Mouse (Mus musculus): ENCODE measurements around the gene Dscaml1. TPM values are rescaled to one million over a fixed set of nuclear protein-coding genes. Genes with fewer than 3 reads are reported as not detected.

Gene Dscaml1
- total RNA-seq, 2 experiments from 2014 or later = not detected

- no peak for DNase-seq (ENCODE audit: low spot score)
- intact Hi-C loops (cut with DNase I) = no loop called here
Measured at GRCm38 (mm10) chr9:45657172-45658062, 231.0 kb downstream of the Dscaml1 start.

DNA sequence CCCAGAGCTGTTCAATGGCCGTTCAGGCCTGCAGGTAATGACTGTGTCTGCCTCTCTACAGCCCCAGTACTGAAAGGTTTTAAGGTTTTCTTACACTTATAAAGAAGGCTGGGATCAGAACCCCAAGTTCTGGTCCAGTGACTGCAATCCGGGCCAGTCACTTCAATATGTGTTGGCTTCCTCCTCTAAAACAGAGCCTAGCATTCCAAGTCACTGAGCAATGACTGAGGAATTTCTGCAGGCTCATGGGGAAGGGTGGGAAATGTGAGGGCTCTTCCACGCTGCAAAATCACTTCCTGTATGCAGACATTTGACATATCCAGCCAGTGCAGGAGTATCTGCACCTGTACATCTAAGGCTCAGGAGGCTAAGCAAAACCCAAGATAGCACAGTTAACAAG, 233.8 kb downstream of the Dscaml1 start:
- intact Hi-C loops (cut with DNase I) = no loop called here
- no peak for DNase-seq (ENCODE audit: low spot score)

DNA sequence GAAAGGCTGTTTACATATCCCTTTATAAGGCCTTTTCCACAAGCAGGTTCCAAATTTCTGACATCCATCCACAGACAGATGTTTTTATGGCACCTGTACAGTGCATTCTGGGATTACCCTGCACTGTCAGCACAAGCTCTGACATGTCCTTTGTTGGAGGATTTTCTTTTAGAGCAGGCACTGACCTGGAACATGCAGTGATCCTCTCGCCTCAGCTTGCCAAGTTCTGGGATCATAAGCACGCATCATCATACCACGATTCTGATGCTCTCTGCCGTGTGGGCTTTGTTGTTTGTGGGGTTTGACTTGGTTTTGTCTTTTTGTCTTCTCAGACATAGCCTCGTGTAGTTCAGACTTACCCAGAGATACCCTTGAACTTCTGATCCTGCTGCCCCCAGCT, 236.0 kb downstream of the Dscaml1 start:
- intact Hi-C loops (cut with DNase I) = no loop called here
- no peak for DNase-seq (ENCODE audit: low spot score)

DNA sequence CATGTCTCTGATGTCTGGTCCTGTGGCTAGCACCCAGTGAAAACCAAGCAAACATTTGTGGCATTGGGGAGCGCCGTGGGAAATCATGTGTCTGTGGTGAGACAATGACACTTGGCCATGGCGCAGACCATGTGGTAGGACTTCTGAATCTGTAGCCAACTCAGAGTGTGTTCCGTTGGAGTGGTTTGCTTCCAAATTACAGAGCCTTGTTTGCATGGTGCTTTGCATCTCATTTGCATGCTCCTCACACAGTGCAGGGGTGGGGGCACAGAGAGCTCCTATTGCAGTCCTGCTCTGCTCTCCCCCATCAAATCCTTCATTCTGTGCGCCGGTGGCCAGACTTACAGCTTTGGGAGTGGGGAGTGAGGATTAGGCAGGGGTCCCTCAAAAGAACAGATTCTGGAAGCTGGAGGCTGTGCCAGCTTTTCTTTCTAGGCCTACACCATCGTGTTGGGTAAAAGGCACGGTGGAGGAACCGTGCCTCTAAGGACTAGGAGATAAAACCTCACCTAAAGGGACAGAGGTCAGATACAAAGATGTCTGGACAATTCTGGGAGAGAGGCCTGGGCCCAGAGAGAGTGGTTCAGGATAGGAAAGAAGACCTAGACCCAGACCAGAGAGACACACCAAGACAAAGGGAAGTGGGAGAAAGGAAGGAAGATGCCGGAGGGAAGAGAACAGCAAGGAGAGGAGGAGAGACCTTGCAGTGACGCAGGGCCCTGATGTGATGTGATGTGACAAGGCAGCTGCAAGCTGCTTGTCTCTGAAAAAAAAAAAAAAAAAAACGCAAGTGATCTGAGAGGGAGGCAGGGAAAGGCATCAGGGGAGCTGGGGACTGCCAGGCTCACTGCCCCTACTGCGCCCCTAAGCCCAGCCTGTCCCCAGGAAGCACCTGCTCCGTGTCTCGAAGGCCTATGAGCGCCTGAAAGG, 237.2 kb downstream of the Dscaml1 start:
- intact Hi-C loops (cut with DNase I) = no loop called here
- no peak for DNase-seq (ENCODE audit: low spot score)

- intact Hi-C loops (cut with DNase I) = no loop called here
Measured at GRCm38 (mm10) chr9:45664326-45664725, 237.9 kb downstream of the Dscaml1 start.

GRCm38 (mm10) chr9:45664871-45665394, 238.5 kb downstream of the Dscaml1 start:
- DNase-seq (ENCODE audit: low spot score) = no peak
- intact Hi-C loops (cut with DNase I) = no loop called here

More at GRCm38 (mm10) chr9:45664326-45664725, 237.9 kb downstream of the Dscaml1 start:
- no peak for DNase-seq (ENCODE audit: low spot score)

DNA sequence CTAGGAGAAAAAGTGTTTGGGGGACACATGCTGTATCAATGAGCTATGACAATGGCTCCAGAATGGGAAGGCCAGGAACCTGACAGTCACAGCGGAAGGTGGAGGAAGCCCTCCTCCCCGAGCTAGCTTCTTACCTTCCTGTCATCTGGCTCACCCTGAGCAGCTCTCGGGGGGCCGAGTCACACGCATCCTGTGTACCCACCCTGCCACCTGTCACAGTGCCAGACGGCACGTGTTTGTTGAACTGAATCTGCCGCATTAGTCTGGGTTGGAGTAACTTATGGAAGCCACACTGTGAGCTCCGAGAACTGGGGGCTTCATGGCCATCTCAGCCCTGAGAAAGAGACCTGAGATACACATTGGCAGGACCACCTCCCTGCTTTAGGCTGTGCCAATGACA, 249.5 kb downstream of the Dscaml1 start:
- intact Hi-C loops (cut with DNase I) = no loop called here

GRCm38 (mm10) chr9:45676578-45676977, 250.2 kb downstream of the Dscaml1 start:
- no peak for DNase-seq (ENCODE audit: low spot score)
- intact Hi-C loops (cut with DNase I) = no loop called here

More for the DNA sequence above, 249.5 kb downstream of the Dscaml1 start:
- DNase-seq (ENCODE audit: low spot score) = no peak

- DNase-seq (ENCODE audit: low spot score) = peak; percentile 12
- intact Hi-C loops (cut with DNase I) = no loop called here
Measured at GRCm38 (mm10) chr9:45677236-45677781, 250.9 kb downstream of the Dscaml1 start.

GRCm38 (mm10) chr9:45677952-45678663, 251.7 kb downstream of the Dscaml1 start:
- no peak for DNase-seq (ENCODE audit: low spot score)
- intact Hi-C loops (cut with DNase I) = no loop called here

GRCm38 (mm10) chr9:45678664-45679026, 252.2 kb downstream of the Dscaml1 start:
- intact Hi-C loops (cut with DNase I) = no loop called here
- DNase-seq (ENCODE audit: low spot score) = no peak

- intact Hi-C loops (cut with DNase I) = no loop called here
- no peak for DNase-seq (ENCODE audit: low spot score)
Measured at GRCm38 (mm10) chr9:45682461-45682998, 256.1 kb downstream of the Dscaml1 start.

- intact Hi-C loops (cut with DNase I) = no loop called here
- DNase-seq (ENCODE audit: low spot score) = no peak
Measured at GRCm38 (mm10) chr9:45693424-45694237, 267.2 kb downstream of the Dscaml1 start.

GRCm38 (mm10) chr9:45694256-45694655, 267.8 kb downstream of the Dscaml1 start:
- no peak for DNase-seq (ENCODE audit: low spot score)

DNA sequence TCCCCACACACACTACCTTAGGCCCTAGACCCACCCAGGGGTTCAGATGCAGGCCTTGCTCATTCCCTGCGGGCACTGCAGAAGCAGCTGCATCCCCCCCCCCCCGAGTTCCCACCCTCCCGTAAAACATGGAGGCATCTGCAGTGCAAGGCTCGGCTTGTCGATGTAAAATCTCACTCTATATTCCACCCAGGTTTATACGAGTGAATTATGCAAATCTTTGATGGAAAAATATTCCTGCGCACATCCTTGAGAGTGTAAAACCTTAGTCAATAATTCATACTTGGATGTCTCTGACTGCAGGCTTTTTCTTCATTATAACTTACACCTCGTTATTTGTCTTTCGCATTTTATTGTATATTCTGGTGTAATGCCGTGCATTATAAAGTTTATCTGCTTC, 272.7 kb downstream of the Dscaml1 start:
- intact Hi-C loops (cut with DNase I) = no loop called here
- DNase-seq (ENCODE audit: low spot score) = no peak

More at GRCm38 (mm10) chr9:45694256-45694655, 267.8 kb downstream of the Dscaml1 start:
- intact Hi-C loops (cut with DNase I) = no loop called here

DNA sequence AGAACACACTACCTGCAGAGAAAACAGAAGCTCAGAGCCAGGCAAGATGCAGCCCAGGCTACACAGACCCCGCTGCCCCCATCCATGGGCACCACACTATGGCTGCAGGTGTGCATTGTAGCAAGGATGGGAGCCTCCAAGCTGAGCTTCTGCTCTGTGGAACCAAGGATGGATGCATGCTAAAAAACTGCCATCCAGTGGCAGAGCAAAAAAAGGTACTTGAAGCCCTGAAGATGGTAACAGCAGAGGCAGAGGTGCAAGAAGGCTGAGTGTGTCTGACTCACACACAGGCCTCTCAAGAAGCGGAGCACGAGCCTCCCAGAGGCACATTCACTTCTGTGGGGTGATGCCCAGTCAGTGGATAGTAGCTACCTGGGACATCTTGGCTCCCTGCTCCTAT, 276.8 kb downstream of the Dscaml1 start:
- DNase-seq (ENCODE audit: low spot score) = no peak
- intact Hi-C loops (cut with DNase I) = no loop called here

DNA sequence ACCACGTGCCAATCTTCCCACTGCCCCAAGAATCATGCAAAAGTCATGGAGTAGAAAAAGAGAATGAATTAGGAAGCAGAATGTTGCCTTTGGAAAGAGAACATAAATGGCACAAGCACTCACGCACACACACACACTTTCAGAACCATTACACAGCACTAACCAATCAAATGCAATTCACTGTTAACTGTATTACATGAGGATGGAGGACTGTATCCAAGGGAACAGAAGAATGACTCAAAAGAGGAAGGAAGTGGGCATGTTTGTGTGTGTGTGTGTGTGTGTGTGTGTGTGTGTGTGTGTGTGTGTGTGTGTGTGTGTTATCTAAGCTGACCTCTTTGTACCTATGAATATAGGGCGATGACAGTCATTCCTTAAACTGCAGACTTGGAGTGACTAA, 278.0 kb downstream of the Dscaml1 start:
- no peak for DNase-seq (ENCODE audit: low spot score)
- intact Hi-C loops (cut with DNase I) = no loop called here

DNA sequence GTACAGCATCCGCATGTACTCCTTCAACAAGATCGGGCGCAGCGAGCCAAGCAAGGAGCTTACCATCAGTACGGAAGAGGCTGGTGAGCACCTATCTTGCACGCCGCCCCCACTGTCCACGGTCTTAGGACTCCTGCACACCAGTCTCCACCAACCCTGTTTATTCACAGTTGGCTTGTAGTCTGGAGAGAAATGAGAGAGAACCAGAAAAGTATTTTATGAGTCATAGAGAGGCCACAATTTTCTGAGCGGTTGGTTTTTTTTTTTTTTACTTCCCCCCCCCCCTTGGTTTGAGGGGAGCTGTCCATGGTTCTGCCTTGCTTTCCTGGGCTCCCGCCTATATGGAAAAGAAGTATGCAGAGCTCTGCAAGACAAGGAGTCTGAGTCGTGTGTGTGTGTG, 283.9 kb downstream of the Dscaml1 start:
- intact Hi-C loops (cut with DNase I) = no loop called here
- DNase-seq (ENCODE audit: low spot score) = no peak

Data from heart, postnatal 25 days (tissue).